Mouse (Mus musculus) ovary, adult 2 months (tissue): ENCODE measurements around the gene Vmn1r127. TPM values are rescaled to one million over a fixed set of nuclear protein-coding genes. Genes with fewer than 3 reads are reported as not detected.

Experiments
- polyA plus RNA-seq: library from polyadenylated mRNA; depleted of rRNA; stranded (reverse); fragments of >200 nt; gene quantifications from 2 replicates; pipeline ENCODE4 v1.2.3, GENCODE M21; 2012; rRNA removed

Vmn1r127 gene
- not detected in 2 replicates for polyA plus RNA-seq

DNA sequence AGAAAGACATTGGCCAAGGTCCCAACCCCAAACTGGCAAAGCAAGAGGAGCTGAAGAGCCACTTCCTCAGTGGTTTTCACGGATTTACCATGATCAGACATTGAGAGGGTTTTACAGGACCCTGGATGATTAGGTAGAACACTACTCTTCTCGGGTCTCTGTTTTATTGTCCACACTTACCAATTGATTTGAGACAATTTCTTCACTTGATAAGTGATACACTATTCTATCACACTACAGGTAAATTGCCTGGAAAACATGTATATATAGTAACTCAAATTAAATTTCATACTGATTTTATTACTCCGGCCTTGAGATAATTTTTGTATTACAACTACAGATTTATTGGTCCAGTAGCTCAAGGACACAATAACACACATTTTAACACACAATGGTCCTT lies at the start of gene Vmn1r127:
Gene Vmn1r127 (minus strand): TSS at position 101 of the 400 bp plus-strand sequence.

DNA sequence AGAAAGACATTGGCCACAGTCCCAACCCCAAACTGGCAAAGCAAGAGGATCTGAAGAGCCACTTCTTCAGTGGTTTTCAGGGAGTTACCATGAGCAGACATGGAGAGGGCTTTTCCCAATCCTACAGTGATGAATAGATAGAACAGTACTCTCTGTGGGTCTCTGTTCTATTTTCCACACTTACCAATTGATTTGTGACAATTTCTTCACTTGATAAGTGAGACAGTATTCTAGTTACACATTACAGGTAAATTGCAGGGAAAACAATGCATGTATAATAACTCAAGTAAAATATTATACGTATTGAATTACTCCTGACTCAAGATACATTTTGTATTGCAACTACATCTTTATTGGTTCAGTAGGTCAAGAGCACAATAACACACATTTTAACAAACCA lies 41.5 kb upstream of the Vmn1r127 start, which contains the start of gene Vmn1r129:
Gene Vmn1r129 (minus strand): TSS at position 101 of the 400 bp plus-strand sequence.

DNA sequence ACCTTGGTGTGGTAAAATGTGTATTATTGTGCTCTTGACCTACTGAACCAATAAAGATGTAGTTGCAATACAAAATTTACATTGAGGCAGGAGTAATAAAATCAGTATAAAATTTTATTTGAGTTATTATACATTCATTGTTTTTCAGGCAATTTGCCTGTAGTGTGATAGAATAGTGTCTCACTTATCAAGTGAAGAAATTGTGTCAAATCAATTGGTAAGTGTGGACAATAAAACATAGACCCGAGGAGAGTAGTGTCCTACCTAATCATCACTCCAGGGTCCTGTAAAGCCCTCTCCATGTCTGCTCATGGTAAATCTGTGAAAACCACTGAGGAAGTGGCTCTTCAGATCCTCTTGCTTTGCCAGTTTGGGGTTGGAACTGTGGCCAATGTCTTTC lies 29.4 kb upstream of the Vmn1r127 start, which contains the start of gene Vmn1r128:
Gene Vmn1r128 (plus strand): TSS at position 301 of the 400 bp plus-strand sequence.

DNA sequence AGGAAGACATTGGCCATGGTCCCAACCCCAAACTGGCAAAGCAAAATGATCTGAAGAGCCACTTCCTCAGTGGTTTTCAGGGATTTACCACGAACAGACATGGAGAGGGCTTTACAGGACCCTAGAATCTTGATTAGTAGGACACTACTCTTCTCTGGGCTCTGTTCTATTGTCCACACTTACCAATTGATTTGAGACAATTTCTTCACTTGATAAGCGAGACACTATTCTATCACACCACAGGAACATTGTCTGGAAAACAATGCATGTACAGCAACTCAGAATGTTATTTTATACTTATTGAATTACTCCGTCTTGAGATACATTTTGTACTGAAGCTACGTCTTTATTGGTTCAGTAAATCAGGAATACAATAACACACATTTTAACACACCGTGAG lies 18.3 kb downstream of the Vmn1r127 start, which contains the start of gene Vmn1r126:
Gene Vmn1r126 (minus strand): TSS at position 101 of the 400 bp plus-strand sequence.

DNA sequence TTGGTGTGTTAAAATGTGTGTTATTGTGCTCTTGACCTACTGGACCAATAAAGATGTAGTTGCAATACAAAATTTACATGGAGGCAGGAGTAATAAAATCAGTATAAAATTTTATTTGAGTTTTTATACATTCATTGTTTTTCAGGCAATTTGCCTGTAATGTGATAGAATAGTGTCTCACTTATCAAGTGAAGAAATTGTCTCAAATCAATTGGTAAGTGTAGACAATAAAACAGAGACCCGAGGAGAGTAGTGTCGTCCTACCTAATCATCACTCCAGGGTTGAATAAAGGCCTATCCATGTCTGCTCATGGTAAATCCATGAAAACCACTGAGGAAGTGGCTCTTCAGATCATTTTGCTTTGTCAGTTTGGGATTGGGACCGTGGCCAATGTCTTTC lies 47.8 kb downstream of the Vmn1r127 start, which contains the start of gene Vmn1r125:
Gene Vmn1r125 (plus strand): TSS at position 301 of the 400 bp plus-strand sequence.

Other genes with a start within 250 kb of the Vmn1r127 start
- not detected in 2 replicates for gene Vmn1r121, start 221.3 kb downstream of the Vmn1r127 start, polyA plus RNA-seq
- not detected in 2 replicates for gene Vmn1r122, start 185.7 kb downstream of the Vmn1r127 start, polyA plus RNA-seq
- not detected in 2 replicates for gene Vmn1r123, start 157.7 kb downstream of the Vmn1r127 start, polyA plus RNA-seq
- not detected in 2 replicates for gene Gm5157, start 129.4 kb downstream of the Vmn1r127 start, polyA plus RNA-seq
- gene Vmn1r124, start 59.2 kb downstream of the Vmn1r127 start, polyA plus RNA-seq, result not detected in 2 replicates
- gene Vmn1r125, start 47.7 kb downstream of the Vmn1r127 start, polyA plus RNA-seq, result not detected in 2 replicates
- not detected in 2 replicates for gene Vmn1r126, start 18.4 kb downstream of the Vmn1r127 start, polyA plus RNA-seq
- gene Vmn1r128, start 29.5 kb upstream of the Vmn1r127 start, polyA plus RNA-seq, result not detected in 2 replicates
- gene Vmn1r129, start 41.4 kb upstream of the Vmn1r127 start, polyA plus RNA-seq, result not detected in 2 replicates
- not detected in 2 replicates for gene Gm6882, start 112.9 kb upstream of the Vmn1r127 start, polyA plus RNA-seq
- not detected in 2 replicates for gene Vmn1r130, start 191.9 kb upstream of the Vmn1r127 start, polyA plus RNA-seq
- gene Vmn1r131, start 226.2 kb upstream of the Vmn1r127 start, polyA plus RNA-seq, result not detected in 2 replicates